Mouse (Mus musculus): ENCODE measurements at regions not wholly inside any gene's neighbourhood (a gene's known extent, or its start where the extent isn't known, plus 50 kb on each side); places are given as distances from the start of the nearest gene placed in this dataset.

- TF ChIP-seq POLR2A (IDR thresholded peaks at IDR 0.05; ENCODE audit: extremely low read depth, insufficient read depth, low read length), result no peak
- no peak for TF ChIP-seq CTCF (IDR thresholded peaks at IDR 0.05; ENCODE audit: extremely low read depth, insufficient read depth, low read length)
Observed at GRCm38 (mm10) chr10:21678372-21678771, 85.4 kb downstream of the 1700020N01Rik start.

Data from cortical plate, adult 2 months (tissue).